Mouse (Mus musculus) ES-CJ7 (cell line): ENCODE data around the gene Enthd1.
"Not testable (repeated sequence)": the region's sequence is repeated elsewhere in the genome, so short reads cannot be mapped to it uniquely, and the experiment has no call there.

Experiments
- DNase-seq: peaks from one replicate; pipeline ENCODE4 v3.0.0; 2011; ENCODE audit warnings: low read depth, low spot score

Enthd1 gene

GRCm38 (mm10) chr15:80538075-80538474 is 26.9 kb downstream of the Enthd1 start:
- DNase-seq, result no peak

GRCm38 (mm10) chr15:80536051-80536450 is 28.9 kb downstream of the Enthd1 start:
- no peak for DNase-seq

- no peak for DNase-seq
Measured at GRCm38 (mm10) chr15:80533274-80533673, 31.7 kb downstream of the Enthd1 start.

GRCm38 (mm10) chr15:80532281-80533072 is 32.5 kb downstream of the Enthd1 start:
- DNase-seq, result no peak

- no peak for DNase-seq
Measured at GRCm38 (mm10) chr15:80531026-80531425, 33.9 kb downstream of the Enthd1 start.

- no peak for DNase-seq
Measured at GRCm38 (mm10) chr15:80529955-80530869, 34.7 kb downstream of the Enthd1 start.

GRCm38 (mm10) chr15:80521661-80522388 is 43.1 kb downstream of the Enthd1 start:
- DNase-seq, result no peak

- DNase-seq, result no peak
Measured at GRCm38 (mm10) chr15:80519931-80520330, 45.0 kb downstream of the Enthd1 start.

GRCm38 (mm10) chr15:80518567-80519223 is 46.3 kb downstream of the Enthd1 start:
- no peak for DNase-seq

- DNase-seq, result no peak
Measured at GRCm38 (mm10) chr15:80517996-80518395, 47.0 kb downstream of the Enthd1 start.

- no peak for DNase-seq
Measured at GRCm38 (mm10) chr15:80516525-80516924, 48.4 kb downstream of the Enthd1 start.

- no peak for DNase-seq
Measured at GRCm38 (mm10) chr15:80505086-80505485, 59.9 kb downstream of the Enthd1 start.

- not testable (repeated sequence) for DNase-seq
Measured at GRCm38 (mm10) chr15:80503155-80503554, 61.8 kb downstream of the Enthd1 start.

- no peak for DNase-seq
Measured at GRCm38 (mm10) chr15:80502741-80503140, 62.2 kb downstream of the Enthd1 start.

GRCm38 (mm10) chr15:80501106-80502096 is 63.6 kb downstream of the Enthd1 start:
- no peak for DNase-seq

- DNase-seq, result no peak
Measured at GRCm38 (mm10) chr15:80500426-80500825, 64.5 kb downstream of the Enthd1 start.

- DNase-seq, result not testable (repeated sequence)
Measured at GRCm38 (mm10) chr15:80497733-80498132, 67.2 kb downstream of the Enthd1 start.

GRCm38 (mm10) chr15:80491505-80491904 is 73.5 kb downstream of the Enthd1 start:
- DNase-seq, result peak; percentile 79

- no peak for DNase-seq
Measured at GRCm38 (mm10) chr15:80490151-80490550, 74.8 kb downstream of the Enthd1 start.

GRCm38 (mm10) chr15:80488658-80489057 is 76.3 kb downstream of the Enthd1 start:
- peak; percentile 7 for DNase-seq
